Mouse (Mus musculus) spleen, adult 2 months (tissue): ENCODE measurements around the gene Traf4.

ENCODE experiments used
- CTCF ChIP-seq: fragments of 200-500 bp; IDR thresholded peaks from 2 replicates; pipeline ENCODE4 v1.5.1; 2011; ENCODE audit warnings: mild to moderate bottlenecking, inconsistent platforms; ENCODE audit not compliant: insufficient read depth, insufficient read length, insufficient replicate concordance; ENCODE audit errors: extremely low read depth
- POLR2A ChIP-seq: fragments of 200-500 bp; IDR thresholded peaks from 2 replicates; pipeline ENCODE4 v1.6.1; 2011; ENCODE audit warnings: low read depth, low read length, inconsistent platforms

DNA sequence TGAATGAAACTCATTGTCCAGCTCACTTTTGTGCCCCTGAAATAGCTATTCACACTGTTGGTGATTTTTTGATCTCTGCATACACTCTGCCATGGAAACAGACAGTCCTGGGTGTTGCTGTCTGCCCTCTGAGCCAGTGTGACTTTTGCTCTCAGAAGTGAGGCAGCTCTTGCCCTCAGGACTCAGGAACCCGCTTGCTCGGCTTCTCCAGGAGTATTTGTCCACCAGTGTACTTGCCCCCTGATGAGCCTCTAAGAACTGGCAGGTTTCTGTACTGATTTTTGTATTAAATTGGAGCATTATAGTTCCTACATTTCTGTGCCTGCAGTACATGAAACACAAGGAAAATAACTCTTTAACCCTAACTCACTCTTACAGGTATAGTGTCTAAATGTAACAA, 21.9 kb downstream of the Traf4 start:
- TF ChIP-seq CTCF (no peak), POLR2A (no peak)
